Mouse (Mus musculus) megakaryocyte-erythroid progenitor cell, adult 5-6 weeks (primary cell): Measurements from ENCODE around the gene B3gat3. TPM values are rescaled to one million over a fixed set of nuclear protein-coding genes. Genes with fewer than 3 reads are reported as not detected.
"Not testable (repeated sequence)": the region's sequence is repeated elsewhere in the genome, so short reads cannot be mapped to it uniquely, and the experiment has no call there.

ENCODE experiments used
- ATAC-seq: replicated peaks from 2 replicates; pipeline ENCODE4 v1.8.0; 2016; ENCODE audit warnings: mild to moderate bottlenecking, inconsistent platforms; ENCODE audit not compliant: severe bottlenecking, poor library complexity, low FRiP score, low TSS enrichment
- total RNA-seq, 2 experiments: library from RNA; stranded (forward) in 1 of 2; stranded (reverse) in 1 of 2; fragments of 200-1000, 215-1000 nt in 1 of 2; fragments of >200 nt in 1 of 2; fragmentation: Nextera tagmentation in 1 of 2; gene quantifications; 2 replicates each; pipeline ENCODE4 v1.2.3; 2014 to 2017

B3gat3 gene
- 30.3 and 36.8 TPM in 2 replicates for total RNA-seq (2014; fragmentation: Nextera tagmentation)
- total RNA-seq (2017) = 17.6 and 17.7 TPM in 2 replicates

DNA sequence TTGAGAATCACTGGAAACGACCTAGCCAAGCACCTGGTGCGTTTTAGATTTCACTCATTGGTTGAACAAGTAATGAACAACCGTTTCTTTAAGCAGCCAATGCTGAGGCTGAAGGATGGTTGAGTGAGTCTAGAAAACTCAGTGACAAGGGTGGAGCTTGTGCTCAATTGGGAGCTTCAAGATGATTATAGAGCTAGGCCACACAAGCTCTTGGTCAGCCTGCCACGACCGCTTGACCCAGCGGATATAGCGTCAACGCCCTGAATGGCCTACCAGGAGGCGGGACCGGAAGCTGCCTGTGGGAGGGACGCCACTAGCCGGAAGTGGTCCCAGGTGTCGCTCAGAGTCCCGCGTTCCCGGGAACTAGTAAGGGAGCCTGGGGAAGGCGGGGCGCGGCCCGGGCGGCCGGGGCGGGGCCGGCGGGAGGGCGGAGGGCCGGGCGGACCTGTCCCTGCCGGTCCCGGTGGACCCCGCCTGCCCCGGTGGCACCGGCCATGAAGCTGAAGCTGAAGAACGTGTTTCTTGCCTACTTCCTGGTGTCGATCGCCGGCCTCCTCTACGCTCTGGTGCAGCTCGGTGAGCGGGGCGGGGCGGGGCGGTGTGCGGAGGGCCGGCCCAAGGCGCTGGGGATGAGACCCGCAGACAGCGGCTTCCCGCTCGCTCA, at the start of gene B3gat3:
Gene B3gat3 (plus strand): TSS at position 302 of the 664 bp plus-strand sequence.
- ATAC-seq = peak; percentile 89

DNA sequence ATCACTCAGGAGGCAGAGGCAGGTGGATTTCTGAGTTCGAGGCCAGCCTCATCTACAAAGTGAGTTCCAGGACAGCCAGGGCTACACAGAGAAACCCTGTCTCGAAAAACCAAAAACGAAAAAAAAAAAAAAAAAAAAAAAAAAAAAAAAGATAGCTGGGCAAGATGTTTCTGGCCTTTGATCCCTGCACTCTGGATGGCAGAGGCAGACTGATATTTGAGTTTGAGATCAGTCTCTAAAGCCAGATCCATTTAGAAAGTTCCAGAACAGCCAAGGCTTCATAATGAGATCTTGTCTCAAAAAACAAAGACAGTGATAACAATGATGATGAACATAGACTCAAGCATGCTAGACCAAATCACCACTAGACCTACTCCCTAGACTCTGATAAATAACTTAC, 49.8 kb upstream of the B3gat3 start:
- ATAC-seq = not testable (repeated sequence)

DNA sequence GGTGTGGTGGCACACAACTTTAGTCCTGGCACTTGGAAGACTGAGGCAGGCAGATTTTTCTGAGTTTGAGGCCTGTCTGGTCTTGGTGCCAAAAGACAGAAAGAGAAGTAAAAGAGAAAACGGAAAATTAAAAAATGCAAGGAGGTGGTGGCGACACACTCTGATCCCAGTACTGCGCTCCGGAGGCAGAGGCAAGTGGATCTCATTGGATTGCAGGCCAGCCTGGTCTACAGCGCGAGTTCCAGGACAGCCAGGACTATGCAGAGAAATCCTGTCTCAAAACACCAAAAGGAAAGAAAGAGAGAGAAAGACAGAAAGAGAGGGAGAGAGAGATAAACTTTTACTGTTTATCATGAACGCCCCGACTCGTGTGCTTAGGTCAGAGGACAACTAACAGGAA, 49.3 kb upstream of the B3gat3 start:
- no peak for ATAC-seq

DNA sequence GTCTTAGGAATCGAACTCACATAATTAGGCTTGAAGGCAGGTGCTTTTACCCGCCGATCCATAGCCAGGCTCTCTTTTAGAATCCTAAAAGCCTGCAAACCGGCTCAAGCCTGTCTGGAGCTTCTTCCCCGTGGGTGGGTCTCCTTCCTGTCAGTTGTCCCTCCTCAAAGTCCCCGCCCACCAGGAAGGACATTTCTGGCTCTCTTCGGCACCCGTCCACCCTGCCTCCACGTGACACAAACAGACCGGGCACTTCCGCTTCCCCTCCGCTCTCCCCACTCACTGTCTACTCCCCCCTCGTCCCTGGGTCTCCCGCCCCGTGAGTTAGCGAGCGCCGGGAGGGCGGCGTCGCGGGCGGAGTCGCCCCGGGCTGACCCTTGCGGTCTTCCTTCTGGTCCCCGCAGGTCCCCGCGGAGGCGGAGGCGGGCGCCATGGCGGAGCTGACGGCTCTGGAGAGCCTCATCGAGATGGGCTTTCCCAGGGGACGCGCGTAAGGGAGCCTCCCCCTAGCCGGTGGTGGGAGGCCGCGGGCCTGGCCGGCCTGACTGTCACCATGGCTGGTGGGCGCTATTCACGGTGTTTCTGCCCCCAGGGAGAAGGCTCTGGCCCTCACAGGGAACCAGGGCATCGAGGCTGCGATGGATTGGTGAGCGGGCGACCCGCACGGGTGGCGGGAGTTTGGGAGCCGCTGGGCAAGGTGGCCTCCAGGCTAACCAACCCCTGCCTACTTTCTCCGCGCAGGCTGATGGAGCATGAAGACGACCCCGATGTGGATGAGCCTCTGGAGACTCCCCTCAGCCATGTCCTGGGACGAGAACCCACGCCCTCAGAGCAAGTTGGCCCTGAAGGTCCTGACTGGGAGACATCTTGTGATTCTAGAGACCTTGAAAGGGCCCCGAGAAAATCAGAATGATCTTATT, 48.6 kb upstream of the B3gat3 start, which contains the start of gene Ubxn1:
Gene Ubxn1 (plus strand): TSS at position 230 of the 920 bp plus-strand sequence.
- ATAC-seq = peak; percentile 97

DNA sequence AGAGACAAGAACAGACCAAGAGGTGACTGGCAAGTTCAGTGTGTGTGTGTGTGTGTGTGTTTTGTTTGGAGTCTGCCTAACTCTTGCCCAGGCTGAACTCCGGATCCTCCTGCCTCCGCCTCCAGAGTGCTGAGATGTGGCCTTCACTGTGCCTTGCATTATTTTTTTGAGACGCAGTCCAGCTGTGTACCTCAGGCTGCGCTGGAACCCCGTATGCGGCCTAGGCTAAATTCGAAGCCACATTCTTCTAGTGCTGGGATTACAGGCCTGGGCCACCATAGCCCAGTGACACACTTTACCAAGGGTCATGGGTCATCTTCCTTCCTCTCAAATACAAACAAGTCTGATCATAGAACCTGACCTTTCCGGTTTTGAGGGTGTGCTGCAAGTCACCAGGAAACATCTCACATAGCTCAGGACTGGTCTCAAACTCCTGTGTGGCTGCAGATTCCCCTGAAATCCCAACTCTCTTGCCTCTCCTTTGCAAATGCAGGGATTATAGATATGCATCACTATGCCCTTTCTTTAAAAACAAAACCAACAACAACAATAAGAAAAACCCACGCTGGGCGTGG, 47.8 kb upstream of the B3gat3 start:
- no peak for ATAC-seq

DNA sequence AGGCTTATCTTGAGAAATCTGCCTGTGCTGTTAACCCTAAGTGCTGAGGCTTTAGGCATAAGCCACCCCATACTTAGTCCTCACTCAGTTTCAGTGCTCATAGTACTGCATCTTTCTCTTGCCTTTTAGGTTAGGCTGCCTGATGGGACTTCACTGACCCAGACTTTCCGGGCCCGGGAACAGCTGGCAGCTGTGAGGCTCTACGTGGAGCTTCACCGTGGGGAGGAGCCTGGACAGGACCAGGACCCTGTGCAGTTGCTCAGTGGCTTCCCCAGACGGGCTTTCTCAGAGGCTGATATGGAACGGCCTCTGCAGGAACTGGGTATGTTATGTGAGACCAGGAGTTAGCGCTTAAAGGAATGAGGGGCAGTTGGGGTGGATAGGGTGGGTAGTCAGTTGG, 45.1 kb upstream of the B3gat3 start:
- no peak for ATAC-seq

DNA sequence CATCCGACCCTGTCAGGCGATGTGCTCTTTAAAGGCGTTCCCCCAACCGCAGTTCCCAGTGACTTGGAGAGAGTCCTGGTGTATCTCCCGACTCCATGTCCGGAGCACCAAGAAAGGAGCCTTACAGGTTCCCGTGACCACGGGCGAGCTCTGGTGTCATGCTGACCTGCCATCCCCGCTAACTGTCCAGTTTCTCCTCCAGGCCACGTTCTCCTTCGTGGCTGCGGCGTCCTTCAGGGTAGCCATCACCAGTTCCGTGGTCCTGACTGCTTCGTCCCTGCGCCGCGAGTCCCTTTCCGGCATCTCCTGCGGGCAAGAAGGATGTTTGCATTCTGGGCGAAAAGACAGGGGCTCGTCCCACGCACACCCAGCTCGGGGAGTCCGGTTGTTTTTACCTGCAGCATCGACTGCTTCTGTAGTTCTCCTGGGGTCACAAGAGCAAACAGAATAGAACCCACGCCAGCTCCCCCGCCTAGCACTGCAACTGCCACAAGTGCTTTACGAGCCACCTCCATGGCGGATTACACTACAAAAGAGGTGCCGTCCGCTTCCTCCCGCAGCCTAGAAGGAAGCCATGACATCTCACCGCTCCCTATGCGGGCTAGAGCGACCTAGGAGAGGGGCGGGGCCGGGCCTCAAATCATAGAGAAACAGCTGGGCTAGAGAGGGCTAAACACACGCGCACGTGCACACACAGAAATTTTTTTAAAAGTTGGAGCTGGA, 39.7 kb upstream of the B3gat3 start, which contains the start of gene Uqcc3:
Gene Uqcc3 (minus strand): TSS at position 613 of the 723 bp plus-strand sequence.
- ATAC-seq = peak; percentile 98

DNA sequence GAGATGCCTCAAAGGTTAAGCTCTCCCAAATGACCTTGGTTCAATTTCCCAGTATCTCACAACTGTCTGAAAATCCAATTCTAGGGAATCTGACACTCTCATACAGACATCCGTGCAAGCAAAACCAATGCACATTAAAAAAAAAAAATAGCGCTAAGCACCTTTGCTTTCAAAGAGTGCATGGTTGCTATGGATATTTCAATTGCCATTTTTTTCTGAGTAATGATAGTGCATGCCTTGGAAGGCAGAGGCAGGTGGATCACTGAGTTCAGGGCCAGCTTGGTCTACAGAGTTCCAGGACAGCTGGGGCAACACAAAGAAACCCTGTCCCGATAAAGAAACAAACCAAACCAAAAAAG, 39.2 kb upstream of the B3gat3 start:
- peak; percentile 28; the same call in 1 of the 2 replicates for ATAC-seq

DNA sequence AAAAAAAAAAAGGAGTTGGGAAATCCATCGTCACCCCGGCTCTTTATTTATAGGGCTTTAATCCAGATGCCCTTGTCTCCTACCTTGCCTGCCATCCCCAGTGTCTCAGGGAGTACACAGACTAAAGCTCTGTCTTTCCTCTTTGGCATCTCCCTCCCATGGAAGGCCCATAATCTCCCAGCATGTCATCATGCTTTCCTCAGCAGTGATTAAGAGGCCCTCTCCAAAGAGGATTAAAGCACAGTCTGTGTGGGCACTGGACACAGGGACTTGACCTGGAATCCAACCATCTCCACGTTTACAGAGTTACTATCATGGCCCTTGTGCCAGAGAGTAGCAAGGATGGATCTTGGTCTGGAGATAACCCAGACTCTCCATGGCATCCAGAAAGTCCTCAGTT, 36.6 kb upstream of the B3gat3 start, which contains the start of the genes Lbhd1 and Gm49403:
Gene Lbhd1 (plus strand): TSS at position 117 of the 400 bp plus-strand sequence.
Gene Gm49403 (plus strand): TSS at position 315 of the 400 bp plus-strand sequence.
- ATAC-seq = no peak

DNA sequence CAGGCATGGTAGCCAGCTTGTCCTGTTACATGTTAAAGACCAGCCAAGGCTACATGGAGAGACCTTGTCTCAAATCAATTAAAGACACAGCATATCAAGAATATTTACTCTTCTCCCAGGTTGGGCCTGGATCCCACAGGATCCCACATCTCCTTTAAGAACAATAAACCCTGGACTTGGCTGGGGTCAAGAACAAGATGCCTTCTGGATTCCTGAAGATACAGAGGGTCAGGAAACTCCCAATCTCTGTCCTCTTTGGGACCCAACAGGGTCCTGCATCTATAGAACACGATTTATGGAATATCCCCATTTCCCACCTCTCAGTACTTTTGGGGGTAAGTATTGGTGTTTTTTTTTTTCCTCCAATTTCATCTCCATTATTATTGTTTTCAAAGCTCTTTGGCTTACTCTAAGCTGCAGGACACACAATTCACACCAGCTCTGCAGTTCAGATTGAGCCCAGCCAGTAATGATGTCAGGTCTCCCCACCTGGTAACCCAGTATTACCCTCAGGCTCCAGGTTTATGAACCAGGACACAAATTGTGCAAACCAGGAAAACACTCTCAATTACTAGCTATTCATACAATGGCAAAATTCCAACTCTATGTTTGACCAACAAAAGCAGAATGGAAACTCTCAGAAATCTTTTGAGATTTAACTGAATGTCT, 33.1 kb upstream of the B3gat3 start:
- ATAC-seq = no peak

DNA sequence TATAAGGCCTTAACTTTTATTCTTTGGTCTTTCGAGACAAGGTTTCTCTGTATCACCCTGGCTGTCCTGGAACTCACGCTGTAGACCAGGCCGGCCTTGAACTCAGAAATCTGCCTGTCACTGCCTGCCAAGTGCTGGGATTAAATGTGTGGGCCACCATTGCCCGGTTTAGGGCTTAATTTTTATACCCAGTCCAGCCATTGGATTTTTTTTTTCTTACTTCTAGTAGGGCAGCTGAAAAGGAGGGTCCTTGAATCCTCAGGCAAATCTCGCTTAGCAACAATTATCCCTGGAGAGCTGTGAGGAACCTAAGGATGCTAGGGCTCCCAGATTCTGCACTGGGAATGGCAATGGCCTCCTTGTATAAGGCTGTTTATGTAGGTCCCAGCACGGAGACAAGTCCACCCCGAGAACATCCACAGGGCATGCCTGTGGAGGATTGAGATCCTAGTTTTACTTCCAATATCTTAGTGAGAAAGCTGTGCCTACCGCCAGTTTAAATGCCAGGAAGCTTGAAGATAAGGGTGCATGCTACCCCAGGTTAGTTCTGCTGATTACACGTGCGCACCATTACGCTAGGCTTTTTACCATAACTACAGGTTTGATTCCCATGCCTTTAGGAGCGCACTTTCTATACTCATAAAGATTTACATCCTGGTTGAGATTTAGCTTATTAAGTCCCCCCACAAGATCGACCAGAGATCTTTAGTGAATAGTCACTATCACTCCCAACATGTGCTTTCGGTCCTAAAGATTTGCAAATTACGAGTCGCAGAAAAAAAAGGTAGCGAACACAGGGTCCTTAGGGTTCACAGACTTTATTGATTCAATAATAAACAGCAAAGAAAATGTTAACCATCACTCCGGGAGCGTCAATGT, 32.4 kb upstream of the B3gat3 start:
- ATAC-seq = peak; percentile 34

DNA sequence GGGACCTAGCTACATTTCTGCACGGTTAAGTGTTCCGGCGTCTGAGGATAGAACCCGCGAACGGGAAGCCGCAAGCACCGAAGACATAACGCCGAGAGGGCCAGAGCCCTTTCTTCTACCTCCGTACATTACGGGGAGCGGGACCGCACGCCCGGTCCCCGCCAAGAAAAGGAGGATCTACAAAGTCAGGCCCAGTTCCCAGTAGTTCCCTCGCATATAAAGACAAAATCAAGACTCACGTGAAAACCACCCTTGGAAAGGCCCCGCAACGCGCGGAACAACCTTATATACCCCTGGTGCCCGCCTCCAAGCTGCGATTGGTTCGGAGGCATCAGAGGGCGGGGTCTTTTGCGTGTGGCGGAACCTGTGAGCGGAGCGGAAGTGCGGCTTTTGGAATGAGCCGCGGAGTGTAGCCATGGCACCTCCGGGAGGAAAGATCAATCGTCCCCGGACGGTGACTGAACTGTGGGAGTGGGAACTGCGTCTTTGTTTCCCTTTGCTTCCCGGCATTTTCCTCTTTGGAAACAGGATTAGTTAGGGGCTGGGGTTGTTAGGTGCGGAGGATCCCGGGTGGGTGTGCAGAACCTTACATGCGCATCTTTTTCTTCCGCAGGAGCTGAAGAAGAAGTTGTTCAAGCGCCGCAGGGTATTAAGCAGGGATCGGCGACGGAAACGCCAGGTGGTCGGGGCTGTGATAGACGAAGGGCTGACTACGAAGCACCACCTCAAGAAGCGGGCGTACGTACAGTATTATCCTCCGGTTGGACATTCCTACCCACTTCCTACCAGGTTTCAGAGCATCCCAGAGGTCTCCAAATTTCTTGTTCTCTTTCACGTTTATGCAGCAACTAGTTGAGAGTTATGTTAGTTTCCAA, 31.4 kb upstream of the B3gat3 start, which contains the start of the genes 1810009A15Rik and Gm49416:
Gene 1810009A15Rik (plus strand): TSS at position 343 of the 875 bp plus-strand sequence.
Gene Gm49416 (plus strand): TSS at position 416 of the 875 bp plus-strand sequence.
- ATAC-seq = peak; percentile 87

DNA sequence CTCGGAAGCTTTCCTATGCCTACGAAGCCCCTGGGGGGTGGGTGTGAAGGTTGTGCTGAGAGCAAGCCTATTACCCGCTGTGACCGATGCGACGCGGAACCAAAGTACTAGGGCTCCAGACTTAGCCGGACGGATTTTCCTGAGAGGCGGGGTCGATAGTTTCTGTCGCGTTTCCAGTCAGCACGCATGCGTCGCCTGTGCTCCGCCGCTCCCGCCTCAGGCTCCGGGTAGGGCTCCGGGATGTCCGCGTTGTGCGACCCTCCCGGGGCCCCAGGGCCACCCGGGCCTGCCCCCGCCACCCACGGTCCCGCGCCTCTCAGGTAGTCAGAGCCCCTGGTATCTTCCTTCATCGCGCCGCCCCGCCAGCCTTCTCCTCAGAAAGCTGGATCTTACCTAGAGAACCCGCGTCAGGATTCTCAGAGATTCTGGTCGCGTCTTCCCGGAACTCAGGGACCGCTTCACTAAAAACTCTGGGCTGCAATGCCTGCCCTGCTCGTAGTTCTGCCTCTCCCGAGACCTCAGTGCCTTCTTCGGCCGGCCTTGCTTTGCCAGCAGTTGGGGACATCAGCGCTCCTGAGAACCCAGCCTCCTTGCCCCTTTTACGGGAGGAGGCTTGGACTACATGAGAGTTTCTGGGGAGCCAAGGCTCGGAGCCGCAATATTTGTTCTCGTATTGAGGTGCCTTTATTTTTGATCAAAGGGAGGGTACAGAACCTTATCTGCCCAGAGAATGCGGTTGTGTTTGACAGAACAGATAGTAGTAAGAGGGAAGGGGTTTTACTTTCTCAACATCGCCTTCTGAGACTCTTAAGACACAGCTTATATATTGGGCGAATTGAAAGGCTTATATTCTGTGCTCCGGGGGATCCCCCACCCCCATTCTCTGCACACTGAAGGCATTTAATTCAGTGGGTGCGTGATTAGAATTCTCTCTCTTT, 27.1 kb upstream of the B3gat3 start, which contains the start of gene Ints5:
Gene Ints5 (plus strand): TSS at position 177 of the 938 bp plus-strand sequence.
- peak; percentile 36 for ATAC-seq

DNA sequence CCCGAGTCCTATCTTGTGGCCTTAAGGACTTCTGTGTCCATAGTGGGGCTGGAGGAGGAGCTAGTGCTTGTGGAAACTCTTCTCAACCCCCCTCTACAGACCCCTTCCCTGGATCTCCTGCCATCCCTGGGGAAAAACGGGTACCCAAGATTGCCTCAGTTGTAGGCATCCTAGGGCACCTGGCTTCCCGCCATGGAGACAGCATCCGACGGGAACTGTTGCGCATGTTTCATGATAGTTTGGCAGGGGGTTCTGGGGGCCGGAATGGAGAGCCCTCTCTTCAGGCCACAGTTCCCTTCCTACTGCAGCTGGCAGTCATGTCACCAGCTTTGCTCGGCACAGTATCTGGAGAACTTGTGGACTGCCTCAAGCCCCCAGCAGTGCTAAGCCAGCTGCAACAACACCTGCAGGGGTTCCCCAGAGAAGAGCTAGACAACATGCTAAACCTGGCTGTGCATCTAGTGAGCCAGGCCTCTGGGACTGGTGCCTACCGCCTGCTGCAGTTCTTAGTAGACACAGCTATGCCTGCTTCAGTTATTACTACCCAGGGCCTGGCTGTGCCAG, 24.7 kb upstream of the B3gat3 start:
- ATAC-seq = no peak

DNA sequence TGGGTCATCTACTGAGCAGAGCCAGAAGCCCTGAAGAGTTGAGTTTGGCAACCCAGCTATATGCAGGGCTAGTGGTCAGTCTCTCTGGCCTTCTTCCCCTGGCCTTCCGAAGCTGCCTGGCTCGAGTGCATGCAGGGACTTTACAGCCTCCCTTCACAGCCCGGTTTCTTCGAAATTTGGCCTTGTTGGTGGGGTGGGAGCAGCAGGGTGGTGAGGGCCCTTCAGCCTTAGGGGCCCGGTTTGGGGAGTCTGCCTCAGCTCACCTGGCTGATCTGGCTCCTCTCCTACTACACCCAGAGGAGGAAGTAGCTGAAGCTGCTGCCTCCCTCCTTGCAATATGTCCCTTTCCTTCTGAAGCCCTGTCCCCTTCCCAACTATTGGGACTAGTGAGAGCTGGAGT, 23.9 kb upstream of the B3gat3 start:
- not testable (repeated sequence) for ATAC-seq
